Mouse (Mus musculus) heart, adult 8-10 months (tissue): Measurements from ENCODE around the gene Gm17124. TPM values are rescaled to one million over a fixed set of nuclear protein-coding genes. Genes with fewer than 3 reads are reported as not detected.
"Not testable (repeated sequence)": the region's sequence is repeated elsewhere in the genome, so short reads cannot be mapped to it uniquely, and the experiment has no call there.

Experiments used
- DNase-seq: peaks from one replicate; pipeline ENCODE4 v3.0.0; 2022; ENCODE audit warnings: low spot score
- microRNA-seq: library from miRNA; unstranded; fragments of <30 nt; microRNA quantifications from one replicate; pipeline ENCODE4 v1.2.0, GENCODE M21; 2022
- total RNA-seq, 4 experiments: library from RNA; stranded (reverse); gene quantifications; 2 replicates each; pipeline ENCODE4 v1.2.4; 2022

The Gm17124 gene
- not detected for total RNA-seq

DNA sequence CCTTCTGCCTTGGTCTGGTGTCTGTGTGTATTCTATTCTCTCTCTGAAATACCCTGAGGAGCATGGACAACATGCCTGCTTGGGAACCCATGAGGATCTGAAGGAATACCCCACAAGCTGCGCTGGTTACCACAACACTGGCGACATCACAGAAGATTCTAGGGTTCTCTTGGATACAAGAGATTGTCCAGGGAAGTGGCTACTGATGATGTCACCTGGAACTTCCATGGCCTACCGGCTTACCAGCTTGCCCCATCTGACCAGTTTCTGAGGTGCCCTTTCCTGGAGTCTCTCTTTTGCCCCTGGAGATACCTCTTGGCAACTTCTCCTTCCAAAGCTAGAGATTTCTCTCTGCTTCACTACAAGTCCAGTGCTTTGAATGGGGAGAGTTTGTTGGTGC, at the start of gene Gm17124:
Gene Gm17124 (minus strand): TSS at position 101 of the 400 bp plus-strand sequence.
- DNase-seq, result not testable (repeated sequence)

- DNase-seq, result not testable (repeated sequence)
These were observed 42.1 kb upstream of the Gm17124 start, which contains the start of gene Gm3633 for GRCm38 (mm10) chr14:42641817-42642216. Gm3633 (minus strand) TSS chr14:42641917.

Small RNA genes within 50 kb of the gene (microRNA-seq; reads per million reads assigned to microRNA genes)
- gene Gm23620 (not detected), gene Gm25228 (not detected)

Other genes with a start within 250 kb of the Gm17124 start
- gene Gm8005, start 160.2 kb downstream of the Gm17124 start, total RNA-seq, result not detected
- gene Gm8011, start 136.0 kb downstream of the Gm17124 start, total RNA-seq, result not detected
- not detected for gene Gm8020, start 97.5 kb downstream of the Gm17124 start, total RNA-seq
- gene Gm8024, start 75.6 kb downstream of the Gm17124 start, total RNA-seq, result not detected
- not detected for gene Gm3633, start 42.0 kb upstream of the Gm17124 start, total RNA-seq
- not detected for gene Gm10378, start 56.1 kb upstream of the Gm17124 start, total RNA-seq
- not detected for gene Gm3015, start 168.9 kb upstream of the Gm17124 start, total RNA-seq
- not detected for gene Gm10377, start 198.1 kb upstream of the Gm17124 start, total RNA-seq